Mouse (Mus musculus) C2C12 (cell line): ENCODE measurements around the gene Ripk4.

Experiments
- CTCF ChIP-seq: IDR thresholded peaks from one replicate; pipeline ENCODE4 v1.5.1; 2011; ENCODE audit not compliant: control insufficient read depth, insufficient read depth, insufficient read length
- MYOG ChIP-seq: IDR thresholded peaks from one replicate; pipeline ENCODE4 v1.6.1; 2011; ENCODE audit not compliant: control insufficient read depth, insufficient read length; ENCODE audit errors: extremely low read depth

GRCm38 (mm10) chr16:97808881-97809280 lies 45.3 kb upstream of the Ripk4 start:
- TF ChIP-seq CTCF (no peak), MYOG (no peak)
